Mouse (Mus musculus): ENCODE results near the gene Atp5d. TPM values are rescaled to one million over a fixed set of nuclear protein-coding genes. Genes with fewer than 3 reads are reported as not detected.

The Atp5d gene
- polyA plus RNA-seq, 1 experiment, result 709 TPM

GRCm38 (mm10) chr10:80175536-80176269 is 37.3 kb downstream of the Atp5d start:
- peak; percentile 66 for TF ChIP-seq CTCF (IDR thresholded peaks at IDR 0.05; ENCODE audit: insufficient read depth, low read length)
- TF ChIP-seq POLR2A (IDR thresholded peaks at IDR 0.05; ENCODE audit: borderline replicate concordance, extremely low read depth, low read depth, low read length), result no peak
- Histone ChIP-seq H3K4me1 (ENCODE audit: control insufficient read depth, insufficient read depth, low read length) (peaks cover 5% of the 10 kb centered on the region), H3K4me3 (replicated peaks; ENCODE audit: extremely low read depth, low read depth, low read length) (no peak overlapping the region)
- WGBS, result 38% methylated on average over 4 of the region's 4 CpGs
- no peak for DNase-seq

DNA sequence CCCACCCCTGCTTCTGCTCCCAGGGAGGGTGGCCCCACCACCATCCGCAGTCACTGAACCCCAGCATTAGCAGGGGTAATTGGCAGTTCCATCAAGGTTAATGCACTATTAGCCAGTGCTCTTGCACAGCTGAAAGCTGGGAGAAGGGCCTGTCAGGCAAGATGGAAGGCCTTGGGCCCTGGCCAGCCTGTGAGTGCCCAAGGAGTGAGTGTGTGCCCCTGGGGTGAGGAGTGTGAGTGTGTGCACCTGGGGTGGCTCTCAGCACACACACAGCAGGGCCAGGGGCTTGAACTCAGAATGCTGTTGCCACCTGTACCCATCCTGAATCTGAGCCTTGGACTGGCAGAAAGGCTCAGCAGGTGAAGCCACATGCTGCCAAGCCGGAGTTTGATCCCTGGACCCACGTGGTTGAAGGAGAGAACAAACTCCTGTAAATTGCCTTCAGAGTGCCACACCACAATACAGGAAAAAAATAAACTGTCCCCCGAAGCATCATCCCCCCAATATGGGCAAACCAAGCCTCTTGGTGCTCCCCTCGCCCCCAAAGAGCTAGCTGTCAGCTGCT is 37.9 kb downstream of the Atp5d start:
- DNase-seq, result no peak
- TF ChIP-seq POLR2A (IDR thresholded peaks at IDR 0.05; ENCODE audit: borderline replicate concordance, extremely low read depth, low read depth, low read length) (no peak), CTCF (IDR thresholded peaks at IDR 0.05; ENCODE audit: insufficient read depth, low read length) (no peak)
- H3K4me1 ChIP-seq (ENCODE audit: control insufficient read depth, insufficient read depth, low read length), result peaks cover 5% of the 10 kb centered on the region
- H3K4me3 ChIP-seq (replicated peaks; ENCODE audit: extremely low read depth, low read depth, low read length), result no peak overlapping the region
- WGBS, result 85% methylated on average over 5 of the region's 5 CpGs

DNA sequence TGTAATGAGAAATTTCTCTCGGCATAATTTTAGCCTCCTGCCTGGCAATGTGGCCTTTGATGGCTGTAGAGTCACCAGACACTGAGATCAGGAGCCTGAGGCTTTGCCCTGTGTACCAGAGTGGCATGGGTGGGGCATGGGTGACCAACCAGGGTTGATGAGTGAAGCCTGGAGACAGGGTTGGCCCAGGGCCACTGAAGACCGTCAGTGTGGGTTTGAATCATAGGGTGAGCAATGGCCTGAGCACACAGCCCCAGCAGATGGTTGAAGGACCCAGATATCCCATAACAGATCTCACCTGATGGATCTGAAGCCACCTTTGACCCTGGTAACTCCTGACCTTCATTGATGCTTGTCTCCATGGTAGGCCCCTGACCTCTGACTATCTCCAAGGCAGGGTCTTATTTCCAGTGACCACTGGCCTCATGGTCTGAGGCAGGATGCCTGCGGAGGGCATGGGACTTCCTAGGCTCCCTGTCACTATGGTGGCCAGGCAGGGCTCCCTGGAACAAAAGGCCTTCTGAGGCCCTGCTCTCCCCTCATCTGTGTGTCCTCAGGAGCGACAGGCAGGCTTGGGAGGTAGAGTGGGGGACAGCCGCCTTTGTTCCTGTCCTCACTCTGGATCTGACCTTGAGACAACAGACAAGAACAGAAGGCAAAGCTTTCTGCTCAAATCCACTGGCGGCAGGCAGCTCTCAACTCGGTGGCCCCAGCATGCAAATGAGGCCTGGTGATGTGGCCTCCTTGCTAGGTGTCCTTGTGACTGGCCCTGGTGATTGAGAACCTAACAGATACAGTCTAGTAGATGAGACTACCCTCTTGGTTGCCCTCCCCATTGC is 39.2 kb downstream of the Atp5d start:
- Histone ChIP-seq H3K4me3 (replicated peaks; ENCODE audit: extremely low read depth, low read depth, low read length) (no peak overlapping the region), H3K4me1 (ENCODE audit: control insufficient read depth, insufficient read depth, low read length) (no peaks in the 10 kb centered on the region)
- no peak for DNase-seq
- TF ChIP-seq POLR2A (IDR thresholded peaks at IDR 0.05; ENCODE audit: borderline replicate concordance, extremely low read depth, low read depth, low read length), result no peak
- TF ChIP-seq CTCF (IDR thresholded peaks at IDR 0.05; ENCODE audit: insufficient read depth, low read length), result no peak
- WGBS, result 79% methylated on average over 7 of the region's 7 CpGs

- 5% methylated on average over 81 of the region's 106 CpGs for WGBS
- TF ChIP-seq CTCF (IDR thresholded peaks at IDR 0.05; ENCODE audit: insufficient read depth, low read length) (no peak), POLR2A (IDR thresholded peaks at IDR 0.05; ENCODE audit: borderline replicate concordance, extremely low read depth, low read depth, low read length) (no peak)
- Histone ChIP-seq H3K4me3 (replicated peaks; ENCODE audit: extremely low read depth, low read depth, low read length) (peak within 1 kb of the TSS; percentile 65), H3K4me1 (ENCODE audit: control insufficient read depth, insufficient read depth, low read length) (no peaks in the 10 kb centered on the region)
- peak; percentile 37 for DNase-seq
Observed at GRCm38 (mm10) chr10:80179068-80180051, 40.9 kb downstream of the Atp5d start, which contains the start of gene Efna2. Efna2 (plus strand) TSS chr10:80179482.

- no peaks in the 10 kb centered on the region for H3K4me1 ChIP-seq (ENCODE audit: control insufficient read depth, insufficient read depth, low read length)
- 61% methylated on average over 6 of the region's 6 CpGs for whole genome bisulfite sequencing
- no peak overlapping the region for H3K4me3 ChIP-seq (replicated peaks; ENCODE audit: extremely low read depth, low read depth, low read length)
- no peak for DNase-seq
- no peak for TF ChIP-seq CTCF (IDR thresholded peaks at IDR 0.05; ENCODE audit: insufficient read depth, low read length)
- TF ChIP-seq POLR2A (IDR thresholded peaks at IDR 0.05; ENCODE audit: borderline replicate concordance, extremely low read depth, low read depth, low read length), result no peak
Observed at GRCm38 (mm10) chr10:80180288-80180687, 41.9 kb downstream of the Atp5d start.

GRCm38 (mm10) chr10:80180823-80181222 is 42.4 kb downstream of the Atp5d start:
- Histone ChIP-seq H3K4me1 (ENCODE audit: control insufficient read depth, insufficient read depth, low read length) (no peaks in the 10 kb centered on the region), H3K4me3 (replicated peaks; ENCODE audit: extremely low read depth, low read depth, low read length) (no peak overlapping the region)
- no peak for DNase-seq
- WGBS, result 76% methylated on average over 5 of the region's 5 CpGs
- TF ChIP-seq CTCF (IDR thresholded peaks at IDR 0.05; ENCODE audit: insufficient read depth, low read length) (no peak), POLR2A (IDR thresholded peaks at IDR 0.05; ENCODE audit: borderline replicate concordance, extremely low read depth, low read depth, low read length) (no peak)

GRCm38 (mm10) chr10:80182547-80182946 is 44.1 kb downstream of the Atp5d start:
- H3K4me1 ChIP-seq (ENCODE audit: control insufficient read depth, insufficient read depth, low read length), result no peaks in the 10 kb centered on the region
- WGBS, result 87% methylated on average over 7 of the region's 7 CpGs
- DNase-seq, result no peak
- no peak for TF ChIP-seq POLR2A (IDR thresholded peaks at IDR 0.05; ENCODE audit: borderline replicate concordance, extremely low read depth, low read depth, low read length)
- no peak for TF ChIP-seq CTCF (IDR thresholded peaks at IDR 0.05; ENCODE audit: insufficient read depth, low read length)
- no peak overlapping the region for H3K4me3 ChIP-seq (replicated peaks; ENCODE audit: extremely low read depth, low read depth, low read length)

- H3K4me3 ChIP-seq (replicated peaks; ENCODE audit: extremely low read depth, low read depth, low read length), result no peak overlapping the region
- DNase-seq, result no peak
- H3K4me1 ChIP-seq (ENCODE audit: control insufficient read depth, insufficient read depth, low read length), result 0 out of 2 replicates have a peak, but pooled peaks cover 2% of the 10 kb centered on the region
- WGBS, result 62% methylated on average over 27 of the region's 27 CpGs
- TF ChIP-seq POLR2A (IDR thresholded peaks at IDR 0.05; ENCODE audit: borderline replicate concordance, extremely low read depth, low read depth, low read length) (no peak), CTCF (IDR thresholded peaks at IDR 0.05; ENCODE audit: insufficient read depth, low read length) (no peak)
Observed at GRCm38 (mm10) chr10:80186649-80187048, 48.2 kb downstream of the Atp5d start.

Data from lung, adult 2 months (tissue).